Mouse (Mus musculus) testis, adult 2 months (tissue): ENCODE results near the gene Map3k11. TPM values are rescaled to one million over a fixed set of nuclear protein-coding genes. Genes with fewer than 3 reads are reported as not detected.

Experiments
- H3K27ac ChIP-seq: fragments of 200-500 bp; 2 replicates; pipeline ENCODE4 v1.5.1; 2012; ENCODE audit warnings: low read depth, low read length; ENCODE audit not compliant: control insufficient read depth, insufficient read depth
- H3K27me3 ChIP-seq: fragments of 200-500 bp; 2 replicates; pipeline ENCODE4 v1.6.1; 2012; ENCODE audit warnings: mild to moderate bottlenecking, low read length, moderate library complexity; ENCODE audit not compliant: control insufficient read depth, insufficient read depth
- H3K36me3 ChIP-seq: fragments of 200-500 bp; 2 replicates; pipeline ENCODE4 v1.6.1; 2012; ENCODE audit warnings: mild to moderate bottlenecking, low read length; ENCODE audit not compliant: control insufficient read depth, insufficient read depth
- H3K4me1 ChIP-seq: fragments of 200-500 bp; 2 replicates; pipeline ENCODE4 v1.6.1; 2012; ENCODE audit warnings: low read length; ENCODE audit not compliant: control insufficient read depth, insufficient read depth
- H3K4me3 ChIP-seq: fragments of 200-500 bp; 2 replicates; pipeline ENCODE4 v1.5.1; 2012; ENCODE audit warnings: low read depth, mild to moderate bottlenecking, low read length, moderate library complexity, mixed read lengths; ENCODE audit not compliant: control insufficient read depth
- CTCF ChIP-seq: fragments of 200-500 bp; IDR thresholded peaks from 2 replicates; pipeline ENCODE4 v1.5.1; 2012; ENCODE audit warnings: low read depth, mild to moderate bottlenecking, inconsistent platforms, low read length, moderate library complexity; ENCODE audit not compliant: control insufficient read depth, insufficient read depth, insufficient replicate concordance
- POLR2A ChIP-seq: fragments of 200-500 bp; IDR thresholded peaks from 2 replicates; pipeline ENCODE4 v1.6.1; 2012; ENCODE audit warnings: low read depth, mild to moderate bottlenecking, inconsistent platforms, low read length, moderate library complexity; ENCODE audit not compliant: control insufficient read depth
- polyA plus RNA-seq: library from polyadenylated mRNA; depleted of rRNA; stranded (reverse); fragments of >200 nt; gene quantifications from 2 replicates; pipeline ENCODE4 v1.2.3, GENCODE M21; 2012

Map3k11 gene
- polyA plus RNA-seq, 1 experiment: 24.6 TPM

DNA sequence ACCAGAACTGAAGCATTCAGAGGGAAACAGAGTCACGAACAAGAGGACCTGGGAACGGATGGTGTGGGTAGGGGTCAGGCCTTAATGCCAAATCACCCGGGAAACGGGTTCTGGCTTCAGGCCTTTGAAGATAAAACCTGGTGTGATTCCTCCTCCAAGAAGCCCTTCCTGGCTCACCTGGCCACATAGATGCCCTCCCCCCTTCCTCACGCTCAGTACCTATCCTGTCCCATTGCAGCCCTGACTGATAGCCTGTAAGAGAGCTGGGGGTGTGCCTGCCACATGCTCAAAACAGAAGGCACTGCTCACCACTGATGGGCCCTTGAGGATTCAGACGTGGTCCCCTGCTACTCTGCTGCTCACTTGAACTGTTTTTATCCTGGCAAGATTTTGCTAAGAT lies 5.3 kb downstream of the Map3k11 start:
- no peak for TF ChIP-seq CTCF
- Histone ChIP-seq H3K4me1 (peaks cover 36% of the 10 kb centered on the region), H3K27ac (no peak overlapping the region), H3K36me3 (peaks cover 7% of the 10 kb centered on the region), H3K27me3 (no peaks in the 10 kb centered on the region), H3K4me3 (no peak overlapping the region)

DNA sequence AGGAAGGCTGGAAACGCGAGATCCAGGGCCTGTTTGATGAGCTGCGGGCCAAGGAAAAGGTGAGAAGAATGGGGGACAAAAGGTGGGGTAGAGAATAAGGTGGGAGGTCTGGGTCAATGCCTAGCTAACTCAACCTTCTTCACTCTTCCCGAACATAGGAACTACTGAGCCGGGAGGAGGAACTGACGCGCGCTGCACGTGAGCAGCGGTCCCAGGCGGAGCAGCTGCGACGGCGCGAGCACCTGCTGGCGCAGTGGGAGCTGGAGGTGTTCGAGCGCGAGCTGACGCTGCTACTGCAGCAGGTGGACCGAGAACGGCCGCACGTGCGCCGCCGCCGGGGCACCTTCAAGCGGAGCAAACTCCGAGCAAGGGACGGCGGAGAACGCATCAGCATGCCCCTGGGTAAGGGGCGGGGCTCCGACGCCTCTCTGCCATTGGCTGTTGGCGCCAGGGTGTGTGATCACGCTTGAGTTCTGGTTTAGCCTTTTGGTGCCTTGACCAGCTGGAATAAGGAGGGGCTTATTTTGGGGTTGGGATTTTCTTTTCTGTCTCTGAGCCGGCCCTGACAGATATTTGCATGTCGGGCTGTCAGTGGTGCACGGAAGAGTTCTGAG lies 7.4 kb downstream of the Map3k11 start:
- Histone ChIP-seq H3K4me3 (peak overlapping the region; percentile 6), H3K27ac (peak overlapping the region; percentile 16; the same call in 1 of the 2 replicates), H3K4me1 (peaks cover 21% of the 10 kb centered on the region), H3K27me3 (no peaks in the 10 kb centered on the region), H3K36me3 (peaks cover 8% of the 10 kb centered on the region)
- TF ChIP-seq CTCF (no peak), POLR2A (no peak)

DNA sequence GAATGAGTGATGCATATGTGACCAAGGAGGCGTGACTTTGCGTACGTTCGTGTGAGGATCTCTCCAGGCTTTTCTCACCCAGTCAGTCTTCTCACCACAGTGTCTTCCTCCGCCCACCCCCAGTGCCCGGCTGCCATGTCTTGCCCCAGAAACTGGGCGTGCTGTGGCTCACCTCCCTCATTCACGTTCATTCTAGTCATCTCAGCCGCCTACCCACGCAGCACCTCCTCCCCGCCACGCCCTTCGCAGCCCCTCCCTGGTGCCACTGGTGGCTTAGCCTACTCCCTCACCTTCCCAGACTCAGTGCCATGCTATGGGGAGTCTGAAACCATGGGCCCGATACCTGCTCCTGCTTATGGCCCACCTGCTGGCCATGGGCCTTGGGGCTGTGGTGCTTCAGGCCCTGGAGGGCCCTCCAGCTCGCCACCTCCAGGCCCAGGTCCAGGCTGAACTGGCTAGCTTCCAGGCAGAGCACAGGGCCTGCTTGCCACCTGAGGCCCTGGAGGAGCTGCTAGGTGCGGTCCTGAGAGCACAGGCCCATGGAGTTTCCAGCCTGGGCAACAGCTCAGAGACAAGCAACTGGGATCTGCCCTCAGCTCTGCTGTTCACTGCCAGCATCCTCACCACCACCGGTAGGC lies 15.7 kb downstream of the Map3k11 start, which contains the start of gene Kcnk7:
Gene Kcnk7, plus strand, starts transcription at position 205 of the 638 bp plus-strand sequence.
- no peak for TF ChIP-seq POLR2A
- TF ChIP-seq CTCF: no peak
- peak within 1 kb of the TSS; percentile 34; the same call in 1 of the 2 replicates for H3K27ac ChIP-seq

DNA sequence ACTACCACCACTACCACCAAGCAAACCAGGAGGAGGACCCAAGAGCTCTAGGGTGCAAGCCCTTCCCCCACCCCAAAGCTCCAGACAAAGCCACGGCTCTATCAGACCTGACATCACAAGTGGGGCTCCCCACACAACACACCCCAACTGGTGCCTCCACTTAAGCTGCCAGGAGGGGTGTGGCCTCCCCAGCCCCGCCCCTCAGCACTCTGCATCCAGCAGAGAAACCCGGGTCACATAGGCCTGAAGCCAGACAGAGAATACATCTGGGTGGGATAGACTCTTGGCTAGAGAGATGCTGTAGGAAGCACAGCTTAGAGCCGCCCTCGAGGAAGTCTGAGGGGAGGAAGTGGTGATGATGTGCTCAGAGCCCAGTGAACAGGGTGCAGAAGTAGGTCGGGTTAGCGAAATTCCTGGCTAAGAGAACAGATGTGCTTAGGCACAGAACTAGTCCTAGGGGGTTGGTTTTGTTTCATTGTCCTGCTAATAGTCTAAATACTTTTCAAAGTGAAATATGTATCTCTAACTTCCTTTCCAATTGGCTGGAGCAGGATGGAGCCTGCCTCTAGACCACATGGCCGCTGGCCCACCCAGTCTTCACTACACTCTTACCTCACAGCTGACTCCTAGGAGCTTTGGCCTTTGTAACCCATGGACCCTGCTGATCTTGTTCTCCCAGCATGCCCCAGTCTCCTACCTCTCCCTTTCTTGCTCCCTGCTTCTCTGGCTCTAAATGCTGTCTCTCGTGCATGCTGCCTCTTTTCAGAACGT lies 16.4 kb downstream of the Map3k11 start:
- H3K27me3 ChIP-seq: no peaks in the 10 kb centered on the region
- H3K4me3 ChIP-seq: no peak overlapping the region
- H3K27ac ChIP-seq: peak overlapping the region; percentile 34; the same call in 1 of the 2 replicates
- H3K36me3 ChIP-seq: peaks cover 1% of the 10 kb centered on the region
- no peak for TF ChIP-seq CTCF
- TF ChIP-seq POLR2A: no peak
- H3K4me1 ChIP-seq: 0 out of 2 replicates have a peak, but pooled peaks cover 3% of the 10 kb centered on the region

More for the DNA sequence above, 15.7 kb downstream of the Map3k11 start, which contains the start of gene Kcnk7:
- H3K4me3 ChIP-seq: no peak within 1 kb of the TSS
- H3K27me3 ChIP-seq: no peaks in the 10 kb centered on the region
- H3K36me3 ChIP-seq: peaks cover 1% of the 10 kb centered on the region
- H3K4me1 ChIP-seq: 0 out of 2 replicates have a peak, but pooled peaks cover 3% of the 10 kb centered on the region

DNA sequence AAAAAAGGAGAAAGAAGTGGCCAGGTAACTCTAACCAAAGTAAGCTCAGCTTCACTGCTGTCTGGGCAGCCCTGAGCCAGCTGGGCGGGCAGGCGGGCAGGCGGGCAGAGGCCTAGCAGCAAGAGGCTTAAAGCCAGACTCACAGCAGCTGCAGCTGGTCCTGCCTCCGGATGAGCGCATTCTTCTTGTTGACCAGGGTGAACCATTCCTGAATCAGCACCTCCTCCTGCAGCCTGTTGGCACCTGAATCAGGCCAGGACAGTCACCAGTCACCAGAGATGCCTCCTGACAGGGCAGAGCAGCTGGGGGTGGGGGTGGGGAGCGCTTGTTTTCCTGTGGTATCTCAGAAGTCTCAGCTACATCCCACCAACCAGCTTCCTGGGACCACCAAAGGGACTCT lies 21.5 kb downstream of the Map3k11 start:
- TF ChIP-seq POLR2A: no peak
- no peak for TF ChIP-seq CTCF
- Histone ChIP-seq H3K27ac (no peak overlapping the region), H3K4me1 (peaks cover 12% of the 10 kb centered on the region), H3K36me3 (no peaks in the 10 kb centered on the region; the same call in 1 of the 2 replicates), H3K4me3 (no peak overlapping the region), H3K27me3 (no peaks in the 10 kb centered on the region)

DNA sequence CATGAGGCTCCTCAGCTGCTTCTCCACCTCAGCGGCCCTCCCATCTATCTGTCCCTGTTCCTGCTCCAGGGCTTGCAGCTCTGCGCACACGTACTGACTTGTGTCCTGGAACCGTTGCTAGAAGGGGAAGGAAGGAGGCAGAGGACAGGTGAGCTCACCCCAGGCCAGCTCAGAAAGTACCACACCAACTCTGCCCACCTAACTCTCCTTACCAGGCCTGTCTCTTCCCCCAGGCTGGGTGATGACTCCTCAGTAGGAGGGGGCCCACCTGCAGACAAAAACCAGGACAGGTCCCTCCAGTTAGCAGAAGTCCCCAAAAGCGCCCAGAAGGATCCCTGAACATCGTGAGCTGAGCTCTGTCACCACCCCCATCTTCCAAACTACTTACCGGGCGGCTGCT lies 22.0 kb downstream of the Map3k11 start:
- Histone ChIP-seq H3K4me3 (no peak overlapping the region), H3K4me1 (peaks cover 13% of the 10 kb centered on the region), H3K27ac (no peak overlapping the region), H3K27me3 (no peaks in the 10 kb centered on the region), H3K36me3 (no peaks in the 10 kb centered on the region; the same call in 1 of the 2 replicates)
- TF ChIP-seq CTCF (no peak), POLR2A (no peak)

DNA sequence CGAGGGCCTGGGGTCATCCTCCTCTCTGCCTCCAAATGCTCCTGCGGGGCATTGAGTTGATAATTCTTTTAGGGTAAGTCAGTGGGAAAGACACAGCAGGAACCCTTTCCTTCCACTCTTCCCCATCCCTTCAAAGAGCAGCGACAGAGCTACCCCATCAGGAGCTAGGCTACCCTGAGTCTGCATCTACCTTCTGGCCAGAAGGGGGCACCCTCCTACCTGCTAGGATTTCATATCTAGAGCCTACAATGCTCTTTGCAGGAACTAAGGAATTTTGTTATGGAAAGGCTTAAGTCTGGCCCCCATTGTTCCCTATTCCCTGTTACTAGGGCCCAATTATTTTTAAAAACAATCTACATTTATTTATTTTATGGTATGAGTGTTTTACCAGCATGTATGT lies 22.7 kb downstream of the Map3k11 start:
- Histone ChIP-seq H3K27me3 (no peaks in the 10 kb centered on the region), H3K27ac (no peak overlapping the region), H3K4me3 (no peak overlapping the region), H3K4me1 (peaks cover 19% of the 10 kb centered on the region), H3K36me3 (no peaks in the 10 kb centered on the region; the same call in 1 of the 2 replicates)
- TF ChIP-seq CTCF: peak; percentile 43; the same call in 1 of the 2 replicates
- no peak for TF ChIP-seq POLR2A
